Mouse (Mus musculus) left cerebral cortex, postnatal 14 days (tissue): ENCODE measurements around the gene Nrxn3. TPM values are rescaled to one million over a fixed set of nuclear protein-coding genes. Genes with fewer than 3 reads are reported as not detected.
A peak's percentile ranks its signal among the peaks of the same experiment; 100 is the strongest.

Experiments
- DNase-seq, 2 experiments: peaks; one replicate each; pipeline ENCODE4 v3.0.0; 2021 to 2022; ENCODE audit warnings: low spot score in 2 of 2, mixed read lengths in 1 of 2
- intact Hi-C: fragments of 180-260 bp; cut with DNase I; formaldehyde crosslinking; loops from one replicate; pipeline ENCODE4 v1.15.1; 2025
- microRNA-seq, 2 experiments: library from miRNA; unstranded; fragments of <30 nt; microRNA quantifications; one replicate each; pipeline ENCODE4 v1.2.0; 2022
- total RNA-seq, 2 experiments: library from RNA; stranded (reverse); gene quantifications; 2 replicates each; pipeline ENCODE4 v1.2.3; 2021

Nrxn3 gene
- total RNA-seq, 2 experiments from 2014 or later, result 202 to 209 TPM

DNA sequence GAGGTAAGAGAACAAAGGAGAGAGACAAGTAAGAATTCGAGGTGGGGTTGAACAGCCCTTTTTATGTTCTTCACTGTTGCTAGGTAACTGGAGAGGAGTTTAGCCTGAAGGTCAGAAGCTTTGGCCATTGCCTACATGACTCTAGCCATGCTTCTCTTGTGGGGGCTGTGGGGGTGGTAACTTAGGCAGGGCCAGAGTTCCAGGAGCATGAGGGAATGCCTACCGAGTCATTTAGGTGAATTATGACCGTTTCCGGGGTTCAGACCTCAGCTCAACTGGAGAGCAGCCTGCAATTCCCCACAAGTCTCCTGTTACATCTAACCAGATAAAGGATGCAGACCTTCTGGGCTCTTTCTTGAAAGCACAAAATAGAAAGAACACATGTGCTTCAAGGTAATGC lies 1537.6 kb downstream of the Nrxn3 start:
- no peak for DNase-seq
- intact Hi-C loops, result no loop called here

DNA sequence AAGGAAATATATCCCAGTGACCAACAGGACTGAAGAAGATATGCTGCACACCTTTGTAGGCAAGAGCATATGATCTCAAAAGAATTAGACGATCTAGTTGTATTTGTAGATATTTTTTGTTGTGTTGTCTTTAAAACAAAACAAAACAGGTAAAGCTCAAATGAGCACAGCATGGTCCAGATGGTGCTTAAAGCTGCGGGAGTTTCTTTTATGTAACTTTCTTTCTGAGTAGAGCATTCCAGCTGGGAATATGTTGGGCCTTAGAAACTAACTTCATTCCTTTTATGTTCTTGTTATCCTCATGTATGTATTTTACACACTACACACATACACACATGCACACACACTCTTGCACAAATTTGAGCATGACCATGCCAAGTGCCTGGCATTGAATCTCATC lies 1545.4 kb downstream of the Nrxn3 start:
- intact Hi-C loops, result no loop called here
- DNase-seq, result no peak

DNA sequence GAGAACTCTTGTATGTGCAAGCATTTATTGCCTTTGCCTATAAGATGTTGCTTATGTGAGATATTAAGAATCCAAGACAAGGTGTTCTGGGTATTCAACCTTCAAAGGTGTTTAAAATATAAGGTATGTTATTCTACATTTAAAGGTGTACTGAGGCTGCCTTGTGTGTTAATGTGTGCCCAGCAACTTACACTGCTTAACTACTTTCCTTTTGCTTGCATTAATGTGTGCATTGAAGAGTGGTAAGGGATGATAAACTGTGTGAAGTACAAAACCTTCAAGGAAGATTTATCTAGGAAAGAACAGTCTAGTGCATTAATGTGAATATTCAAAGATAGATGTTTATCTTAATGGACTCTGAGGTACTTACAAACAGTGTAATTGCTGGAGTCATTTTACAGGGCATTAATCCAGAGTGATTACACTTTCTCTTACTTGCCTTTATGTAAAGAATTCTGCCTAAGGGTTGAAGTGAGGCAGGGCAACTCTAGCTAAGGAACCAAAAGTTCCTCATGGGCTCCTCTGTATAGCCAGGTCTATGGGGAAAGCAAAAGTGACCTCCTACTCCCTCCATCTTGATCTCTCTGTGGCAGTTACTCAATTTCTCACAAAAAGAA lies 1548.2 kb downstream of the Nrxn3 start:
- no peak for DNase-seq
- intact Hi-C loops, result no loop called here

DNA sequence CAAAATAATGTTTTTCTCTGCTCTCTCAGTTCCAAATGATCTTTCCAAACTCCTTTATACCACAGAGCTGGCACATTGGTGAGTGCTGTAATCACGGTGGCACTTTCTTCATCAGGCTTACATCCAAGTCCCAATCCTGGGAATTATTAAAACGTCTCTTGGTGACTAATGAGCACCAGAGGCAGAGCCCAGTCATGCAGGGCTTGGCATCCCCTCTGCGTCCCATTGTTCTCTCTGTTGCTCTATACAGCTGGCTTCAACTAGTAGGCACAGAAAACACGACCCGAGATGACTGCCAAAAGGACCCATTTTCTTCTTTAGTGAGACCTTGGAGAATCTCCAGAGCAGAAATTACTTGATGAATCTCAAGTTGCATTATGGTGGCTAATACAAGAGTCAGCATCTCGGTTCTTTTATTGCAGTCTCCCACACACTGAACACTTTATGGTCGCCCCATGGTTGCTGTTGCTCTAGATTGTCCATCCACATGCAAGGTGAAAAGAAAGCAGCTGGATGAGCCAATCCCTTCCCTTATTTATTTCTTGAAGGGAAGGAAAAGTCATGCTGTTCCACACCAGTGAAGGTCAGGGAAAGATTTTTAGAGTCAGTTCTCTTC lies 1552.1 kb downstream of the Nrxn3 start:
- DNase-seq, result peak; percentile 26 to 43

DNA sequence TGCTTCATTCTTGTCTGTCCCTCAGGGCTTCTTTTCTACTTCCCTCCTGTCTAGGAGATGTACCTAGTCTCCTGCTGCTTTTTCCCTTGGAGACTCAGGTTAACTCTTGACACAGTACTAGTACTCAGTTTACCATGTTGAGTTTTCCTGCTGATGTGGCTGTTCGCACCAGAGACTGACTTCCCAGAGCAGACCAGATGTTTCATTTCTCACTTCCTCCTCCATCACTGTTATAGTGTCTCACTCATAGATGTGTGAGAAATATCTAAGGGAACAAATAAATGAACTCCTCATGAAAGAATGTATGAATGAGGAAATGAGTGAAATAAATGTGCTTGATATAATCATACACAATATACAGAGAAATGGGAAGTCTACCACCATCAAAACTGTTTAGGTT lies 1558.6 kb downstream of the Nrxn3 start:
- intact Hi-C loops, result no loop called here
- DNase-seq, result no peak

More for the DNA sequence above, 1552.1 kb downstream of the Nrxn3 start:
- intact Hi-C loops, result no loop called here

DNA sequence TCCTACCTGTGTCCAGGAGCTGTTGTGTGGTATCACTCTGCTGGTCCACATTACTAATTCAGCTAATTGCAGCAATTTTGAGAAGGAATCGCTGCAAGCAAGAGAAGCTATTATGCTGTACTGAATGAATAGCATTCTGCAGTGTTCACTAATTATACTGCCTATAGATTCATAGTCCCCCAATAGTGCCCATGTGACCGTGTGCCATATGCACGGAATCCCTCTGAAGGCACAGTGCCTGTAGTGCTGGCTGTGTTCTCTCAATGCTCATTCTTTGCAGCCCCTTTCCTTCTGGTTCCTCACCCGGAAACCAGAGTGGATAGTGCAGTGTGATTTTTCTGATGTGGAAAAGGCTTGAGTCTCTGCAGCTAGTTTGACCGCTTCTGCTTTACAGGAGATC lies 1560.3 kb downstream of the Nrxn3 start:
- intact Hi-C loops, result no loop called here
- DNase-seq, result no peak

DNA sequence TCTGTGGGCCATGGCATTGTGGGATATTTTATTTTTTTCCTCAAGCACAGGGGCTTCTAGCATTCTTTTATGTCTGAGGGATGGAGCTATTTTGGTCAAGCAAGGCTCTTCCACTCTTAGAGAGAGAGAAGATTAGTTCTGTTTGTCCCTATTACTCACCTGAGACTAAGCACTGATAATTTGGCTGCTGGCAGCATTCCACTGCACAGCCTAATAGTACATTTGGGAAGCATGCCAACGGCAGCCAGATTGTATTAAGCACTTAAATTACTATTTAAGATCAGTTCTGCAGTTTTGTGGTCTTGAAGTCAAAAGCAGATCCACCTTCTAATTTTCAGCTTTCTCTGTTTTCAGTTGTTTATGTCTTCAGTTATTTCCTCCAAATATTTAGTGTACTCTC lies 1580.0 kb downstream of the Nrxn3 start:
- DNase-seq, result no peak
- intact Hi-C loops, result no loop called here

DNA sequence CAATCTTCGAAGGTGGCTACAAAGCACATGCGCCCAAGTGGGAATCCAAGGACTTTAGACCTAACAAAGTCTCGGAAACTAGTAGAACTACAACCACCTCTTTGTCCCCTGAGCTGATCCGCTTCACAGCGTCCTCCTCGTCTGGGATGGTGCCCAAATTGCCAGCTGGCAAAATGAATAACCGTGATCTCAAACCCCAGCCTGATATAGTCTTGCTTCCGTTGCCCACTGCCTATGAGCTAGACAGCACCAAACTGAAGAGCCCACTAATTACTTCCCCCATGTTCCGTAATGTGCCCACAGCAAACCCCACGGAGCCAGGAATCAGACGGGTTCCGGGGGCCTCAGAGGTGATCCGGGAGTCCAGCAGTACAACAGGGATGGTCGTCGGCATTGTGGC lies 1609.1 kb downstream of the Nrxn3 start:
- intact Hi-C loops, result no loop called here
- no peak for DNase-seq

DNA sequence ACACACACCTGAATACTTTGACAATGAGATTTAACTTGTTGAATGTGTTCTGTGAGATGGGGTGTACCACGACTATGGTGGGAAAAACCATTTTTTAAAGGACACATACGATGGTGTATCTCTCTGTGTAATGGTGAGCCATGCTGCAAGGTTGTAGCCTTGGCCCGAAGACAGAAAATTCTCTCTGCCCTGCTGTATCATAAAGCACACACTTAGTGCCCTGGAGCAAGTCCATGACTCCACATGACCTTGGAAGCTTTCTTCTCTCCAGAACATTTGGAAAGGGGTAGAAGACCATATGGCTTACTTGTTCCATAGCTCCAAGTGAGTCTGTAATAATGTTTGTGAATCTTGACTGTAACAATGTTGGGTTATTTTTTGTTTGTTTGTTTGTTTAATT lies 1609.8 kb downstream of the Nrxn3 start:
- no peak for DNase-seq
- intact Hi-C loops, result no loop called here

DNA sequence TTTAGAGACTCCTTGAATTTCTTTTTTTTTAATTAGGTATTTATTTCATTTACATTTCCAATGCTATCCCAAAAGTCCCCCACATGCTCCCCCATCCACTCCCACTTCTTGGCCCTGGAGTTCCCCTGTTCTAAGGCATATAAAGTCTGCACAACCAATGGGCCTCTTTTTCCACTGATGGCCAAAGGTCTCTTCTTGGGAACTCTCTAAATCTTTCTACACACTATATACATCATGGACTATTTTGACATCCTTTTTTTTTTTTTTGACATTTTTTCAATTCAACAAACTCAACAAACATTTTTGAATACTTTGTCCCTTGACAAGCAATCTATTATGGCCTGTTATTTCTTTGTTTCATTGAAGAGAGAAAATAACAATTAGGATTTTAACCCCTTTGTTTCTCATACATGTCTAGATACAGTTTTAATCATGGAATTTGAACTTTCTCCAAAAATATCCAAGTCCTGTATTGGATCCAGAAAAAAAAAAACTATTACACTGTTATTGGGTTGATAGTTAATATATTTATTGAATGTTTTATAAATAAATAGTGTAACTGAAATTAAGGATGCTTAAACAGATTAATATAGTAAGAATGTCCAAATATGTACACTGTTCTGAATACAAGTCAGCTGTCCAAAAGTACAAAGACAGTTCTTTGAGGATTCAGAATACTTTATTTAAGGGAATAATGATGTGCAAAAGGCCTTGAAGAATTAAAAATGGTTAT lies 1615.0 kb downstream of the Nrxn3 start:
- DNase-seq, result no peak
- intact Hi-C loops, result no loop called here

DNA sequence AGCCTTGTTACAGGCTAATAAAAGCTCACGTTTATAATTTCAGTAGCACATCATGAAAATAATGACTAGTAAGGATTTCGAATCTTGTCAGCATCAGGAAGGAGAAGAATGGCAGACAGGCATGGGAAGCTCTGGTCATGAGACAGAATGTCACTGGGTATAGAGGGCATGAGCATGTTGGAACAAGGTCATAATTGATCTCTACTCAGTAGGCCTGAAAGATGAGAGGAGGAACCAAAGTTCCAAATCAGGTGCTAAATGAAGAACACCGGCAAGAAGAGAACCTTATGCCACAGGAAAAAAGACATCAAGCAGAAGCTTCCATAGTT lies 1615.5 kb downstream of the Nrxn3 start:
- DNase-seq, result no peak
- intact Hi-C loops, result no loop called here

Small RNA genes lying within 50 kb of the gene (microRNA-seq; reads per million reads assigned to microRNA genes)
- gene Gm23989, result 0 reads per million in 2 experiments
- 0 reads per million in 2 experiments for gene Gm27313
